Mouse (Mus musculus) lung, postnatal 0 days (tissue): Measurements from ENCODE around the gene Lrrc36. TPM values are rescaled to one million over a fixed set of nuclear protein-coding genes. Genes with fewer than 3 reads are reported as not detected.
A peak's percentile ranks its signal among the peaks of the same experiment; 100 is the strongest.

ENCODE experiments used
- ATAC-seq: fragments of 200-750 bp; cut with Nextera tagmentation; 2 replicates; pipeline ENCODE4 v1.8.0; 2017; ENCODE audit warnings: moderate library complexity
- DNase-seq: peaks from one replicate; pipeline ENCODE4 v3.0.0-alpha.2; 2016; ENCODE audit warnings: low spot score
- H3K27ac ChIP-seq: fragments of 300-500 bp; sonication (generic); 2 replicates; pipeline ENCODE4 v1.5.1; 2014; ENCODE audit warnings: antibody characterized with exemption, mild to moderate bottlenecking, low read length, mixed read lengths
- H3K27me3 ChIP-seq: fragments of 300-500 bp; sonication (generic); replicated peaks from 2 replicates; pipeline ENCODE4 v1.6.1; 2014; ENCODE audit warnings: low read length, mixed read lengths; ENCODE audit not compliant: insufficient read depth
- H3K36me3 ChIP-seq: fragments of 300-500 bp; sonication (generic); 2 replicates; pipeline ENCODE4 v1.6.1; 2014; ENCODE audit warnings: low read length, mixed read lengths; ENCODE audit not compliant: insufficient read depth
- H3K4me1 ChIP-seq: fragments of 300-500 bp; sonication (generic); 2 replicates; pipeline ENCODE4 v1.6.1; 2014; ENCODE audit warnings: antibody characterized with exemption, low read depth, low read length, mixed read lengths; ENCODE audit not compliant: insufficient read depth
- H3K4me2 ChIP-seq: fragments of 300-500 bp; sonication (generic); replicated peaks from 2 replicates; pipeline ENCODE4 v1.6.1; 2014; ENCODE audit warnings: low read depth, mild to moderate bottlenecking, low read length, moderate library complexity, mixed read lengths
- H3K4me3 ChIP-seq: fragments of 300-500 bp; sonication (generic); 2 replicates; pipeline ENCODE4 v1.5.1; 2014; ENCODE audit warnings: low read depth, low read length
- H3K9ac ChIP-seq: fragments of 300-500 bp; sonication (generic); replicated peaks from 2 replicates; pipeline ENCODE4 v1.6.1; 2014; ENCODE audit warnings: low read depth, mild to moderate bottlenecking
- H3K9me3 ChIP-seq: fragments of 300-500 bp; sonication (generic); 2 replicates; pipeline ENCODE4 v1.6.1; 2016; ENCODE audit warnings: low read length, mixed read lengths
- CTCF ChIP-seq: IDR thresholded peaks from 2 replicates; pipeline ENCODE4 v1.5.1; 2016; ENCODE audit warnings: antibody characterized with exemption, mild to moderate bottlenecking
- EP300 ChIP-seq: IDR thresholded peaks from 2 replicates; pipeline ENCODE4 v1.6.1; 2016; ENCODE audit warnings: antibody characterized with exemption, mild to moderate bottlenecking, control low read depth
- WGBS: fragments of 180-500 bp; shearing (Covaris S2); extraction: QIAGEN DNeasy Blood & Tissue Kit; methylation state at CpG from one replicate; pipeline ENCODE4 v1.1.7; 2014; 5-methylcytosine and 5-hydroxymethylcytosine counted together
- polyA plus RNA-seq: library from polyadenylated mRNA; unstranded; fragments of >200 nt; fragmentation: Nextera tagmentation; extraction: Ambion mirVana; gene quantifications from 2 replicates; pipeline ENCODE4 v1.2.1, GENCODE M21; 2015

The Lrrc36 gene
- polyA plus RNA-seq, 1 experiment from 2014 or later = 3.7 TPM

GRCm38 (mm10) chr8:105476628-105477413, 63.5 kb downstream of the Lrrc36 start:
- peak; percentile 71 for DNase-seq
- 45% methylated on average over 25 of the region's 25 CpGs for WGBS
- Histone ChIP-seq H3K9me3 (no peaks in the 10 kb centered on the region), H3K9ac (no peak overlapping the region), H3K27ac (no peak overlapping the region), H3K4me1 (peaks cover 17% of the 10 kb centered on the region; the same call in 1 of the 2 replicates), H3K36me3 (no peaks in the 10 kb centered on the region; the same call in 1 of the 2 replicates), H3K4me3 (no peak overlapping the region), H3K4me2 (no peak overlapping the region), H3K27me3 (no peaks in the 10 kb centered on the region)
- TF ChIP-seq CTCF (peak; percentile 96), EP300 (no peak)
- ATAC-seq = 0 out of 2 replicates have a peak, but pooled peaks have one; percentile 9

DNA sequence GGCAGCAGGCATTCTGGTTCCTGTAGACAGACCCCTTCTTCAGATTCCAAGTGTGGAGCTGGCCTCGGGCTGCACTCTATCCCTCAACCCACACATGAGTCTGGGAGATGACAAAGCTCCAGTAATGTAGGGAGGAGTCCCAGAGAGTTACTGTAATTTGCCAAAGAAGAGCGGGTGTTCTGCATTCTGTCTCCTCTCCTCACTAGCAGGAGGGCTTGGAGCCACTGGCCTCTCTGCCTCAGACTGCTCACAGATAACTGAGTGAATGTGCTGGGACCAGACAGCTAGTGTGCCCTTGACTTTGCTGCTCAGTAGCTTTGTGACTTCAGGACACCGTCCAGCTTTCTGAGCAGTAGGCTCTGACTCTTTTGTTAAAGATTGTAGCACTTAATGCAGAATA, 64.4 kb downstream of the Lrrc36 start:
- ATAC-seq (no peak), DNase-seq (no peak)
- TF ChIP-seq CTCF (no peak), EP300 (no peak)
- no peaks in the 10 kb centered on the region; the same call in 1 of the 2 replicates for H3K36me3 ChIP-seq
- H3K4me2 ChIP-seq = no peak overlapping the region
- no peaks in the 10 kb centered on the region for H3K9me3 ChIP-seq
- no peak overlapping the region for H3K27ac ChIP-seq
- no peak overlapping the region for H3K9ac ChIP-seq
- no peaks in the 10 kb centered on the region for H3K27me3 ChIP-seq
- 66% methylated on average over 3 of the region's 3 CpGs for whole genome bisulfite sequencing
- no peak overlapping the region for H3K4me3 ChIP-seq
- H3K4me1 ChIP-seq = peaks cover 17% of the 10 kb centered on the region; the same call in 1 of the 2 replicates

DNA sequence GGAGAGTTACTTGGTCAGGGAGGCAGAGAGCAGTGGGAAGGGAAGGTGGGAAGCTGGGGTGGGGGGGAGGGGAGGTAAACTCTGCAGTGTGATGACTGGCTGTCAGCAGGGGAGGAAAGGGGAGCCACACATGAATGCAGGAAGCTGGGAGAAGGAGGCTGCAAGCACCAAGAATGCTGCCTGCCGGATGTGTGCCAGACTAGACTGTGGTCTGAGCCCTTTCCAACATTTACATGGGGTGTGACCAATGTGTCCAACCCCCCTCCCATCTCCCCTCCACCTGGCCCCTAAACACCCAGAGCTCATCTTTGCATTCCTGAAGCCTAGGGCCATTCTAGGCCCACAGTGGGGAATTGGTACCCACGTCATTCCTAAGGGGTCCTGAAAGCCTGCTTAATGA, 67.6 kb downstream of the Lrrc36 start:
- DNase-seq = no peak
- H3K36me3 ChIP-seq = no peaks in the 10 kb centered on the region
- H3K4me2 ChIP-seq = no peak overlapping the region
- H3K4me1 ChIP-seq = no peaks in the 10 kb centered on the region
- no peak for ATAC-seq
- H3K27ac ChIP-seq = no peak overlapping the region
- H3K9me3 ChIP-seq = no peaks in the 10 kb centered on the region
- no peak overlapping the region for H3K9ac ChIP-seq
- TF ChIP-seq EP300 = no peak
- no peak for TF ChIP-seq CTCF
- no peaks in the 10 kb centered on the region for H3K27me3 ChIP-seq
- H3K4me3 ChIP-seq = no peak overlapping the region
- WGBS = 45% methylated on average over 2 of the region's 2 CpGs

DNA sequence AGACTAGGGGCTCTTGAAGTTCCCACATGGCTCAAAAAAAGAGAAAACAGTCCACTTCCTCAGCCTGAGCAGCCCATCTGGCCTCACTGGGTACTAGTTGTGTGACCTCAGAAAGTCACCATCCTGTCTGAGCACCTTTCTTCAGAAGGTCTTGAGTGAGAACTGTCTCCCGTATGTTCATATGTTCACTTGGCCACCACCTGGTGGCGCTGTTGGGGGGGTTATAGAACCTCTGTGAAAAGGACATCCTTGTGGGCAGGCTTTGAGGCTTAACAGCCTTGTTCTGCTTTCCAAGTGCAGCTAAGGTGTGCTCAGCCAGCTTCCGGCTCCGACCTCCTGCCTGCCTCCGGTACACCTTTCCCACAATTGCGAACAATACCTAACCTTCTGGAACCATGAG, 68.1 kb downstream of the Lrrc36 start:
- no peak for ATAC-seq
- Histone ChIP-seq H3K36me3 (no peaks in the 10 kb centered on the region), H3K27me3 (no peaks in the 10 kb centered on the region), H3K9me3 (no peaks in the 10 kb centered on the region), H3K9ac (no peak overlapping the region), H3K4me3 (no peak overlapping the region), H3K27ac (no peak overlapping the region), H3K4me1 (no peaks in the 10 kb centered on the region), H3K4me2 (no peak overlapping the region)
- peak; percentile 83 for TF ChIP-seq CTCF
- no peak for TF ChIP-seq EP300
- 75% methylated on average over 6 of the region's 6 CpGs for WGBS
- peak; percentile 70 for DNase-seq

GRCm38 (mm10) chr8:105482123-105482522, 68.8 kb downstream of the Lrrc36 start:
- ATAC-seq = no peak
- no peaks in the 10 kb centered on the region for H3K4me1 ChIP-seq
- H3K27me3 ChIP-seq = no peaks in the 10 kb centered on the region
- 81% methylated on average over 8 of the region's 8 CpGs for WGBS
- no peak overlapping the region for H3K9ac ChIP-seq
- DNase-seq = no peak
- H3K4me2 ChIP-seq = no peak overlapping the region
- H3K27ac ChIP-seq = no peak overlapping the region
- TF ChIP-seq EP300 (no peak), CTCF (no peak)
- H3K4me3 ChIP-seq = no peak overlapping the region
- H3K9me3 ChIP-seq = no peaks in the 10 kb centered on the region
- no peaks in the 10 kb centered on the region for H3K36me3 ChIP-seq

DNA sequence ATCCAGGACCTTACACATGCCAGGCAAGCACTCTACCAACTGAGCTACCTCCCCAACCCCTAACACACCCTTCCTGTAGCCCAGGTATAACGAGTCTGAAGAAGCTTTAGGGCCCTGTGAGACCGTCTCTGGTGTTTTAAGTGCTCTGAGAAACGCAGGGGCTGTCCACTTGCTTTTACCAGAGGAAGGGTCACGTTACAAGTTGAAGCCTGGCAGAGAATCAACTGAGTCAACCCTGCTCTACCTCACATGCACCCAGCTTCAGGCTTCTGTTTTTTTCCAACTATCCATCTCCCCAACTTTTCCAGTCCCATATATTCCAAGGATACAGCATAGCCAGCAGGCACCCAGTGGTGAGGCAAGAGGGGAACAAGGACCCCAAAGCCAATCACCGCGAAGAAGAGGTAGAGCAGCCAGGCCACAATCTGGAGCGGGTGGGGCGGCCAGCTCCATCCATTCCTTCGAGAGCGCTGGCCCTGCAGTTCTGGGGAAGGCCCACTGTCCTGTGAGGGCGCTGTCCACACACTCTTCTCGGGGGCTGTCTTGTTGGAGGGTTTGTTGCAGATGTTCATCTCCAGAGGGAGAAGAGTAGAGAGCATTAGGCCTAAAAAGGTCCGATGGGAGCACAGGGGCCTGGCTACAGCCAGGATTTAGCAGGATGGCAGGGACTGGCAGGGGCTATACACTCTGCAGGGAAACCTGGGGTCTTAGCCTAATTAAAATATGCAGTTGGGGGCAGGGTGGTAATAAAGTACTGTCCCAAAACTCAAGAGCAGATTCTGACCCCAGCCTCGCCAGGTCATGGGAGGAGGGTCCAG, 70.0 kb downstream of the Lrrc36 start:
- WGBS = 53% methylated on average over 14 of the region's 14 CpGs
- no peak overlapping the region for H3K27ac ChIP-seq
- ATAC-seq (peak; percentile 66), DNase-seq (peak; percentile 72)
- TF ChIP-seq CTCF = peak; percentile 86
- no peak for TF ChIP-seq EP300
- H3K9ac ChIP-seq = no peak overlapping the region
- no peak overlapping the region for H3K4me3 ChIP-seq
- H3K9me3 ChIP-seq = no peaks in the 10 kb centered on the region
- no peak overlapping the region for H3K4me2 ChIP-seq
- H3K4me1 ChIP-seq = no peaks in the 10 kb centered on the region
- no peaks in the 10 kb centered on the region for H3K27me3 ChIP-seq
- no peaks in the 10 kb centered on the region for H3K36me3 ChIP-seq
